Mouse (Mus musculus) right cerebral cortex, postnatal 25 days (tissue): ENCODE data around the gene Sox15.
A peak's percentile ranks its signal among the peaks of the same experiment; 100 is the strongest.
"Not testable (repeated sequence)": the region's sequence is repeated elsewhere in the genome, so short reads cannot be mapped to it uniquely, and the experiment has no call there.

Experiments used
- DNase-seq: peaks from one replicate; pipeline ENCODE4 v3.0.0; 2022

Sox15 gene

GRCm38 (mm10) chr11:69681314-69682208, 26.4 kb downstream of the Sox15 start, which contains the start of gene Senp3:
Gene Senp3, minus strand, starts transcription at chr11:69682084.
- peak; percentile 99 for DNase-seq

- DNase-seq = no peak
Observed at GRCm38 (mm10) chr11:69682209-69682839, 27.2 kb downstream of the Sox15 start.

- DNase-seq = peak; percentile 85
Observed at GRCm38 (mm10) chr11:69682840-69683533, 27.9 kb downstream of the Sox15 start.

GRCm38 (mm10) chr11:69683576-69683975, 28.5 kb downstream of the Sox15 start:
- DNase-seq = no peak

GRCm38 (mm10) chr11:69684128-69684745, 29.1 kb downstream of the Sox15 start:
- DNase-seq = no peak

GRCm38 (mm10) chr11:69684936-69685335, 29.8 kb downstream of the Sox15 start:
- DNase-seq = no peak

- peak; percentile 50 for DNase-seq
Observed at GRCm38 (mm10) chr11:69685526-69686148, 30.5 kb downstream of the Sox15 start, which contains the start of gene Tnfsf13. Gene Tnfsf13, minus strand, starts transcription at chr11:69685784.

GRCm38 (mm10) chr11:69686377-69686776, 31.3 kb downstream of the Sox15 start:
- no peak for DNase-seq

GRCm38 (mm10) chr11:69687061-69687460, 31.9 kb downstream of the Sox15 start:
- no peak for DNase-seq

GRCm38 (mm10) chr11:69689891-69690290, 34.8 kb downstream of the Sox15 start:
- DNase-seq = no peak

GRCm38 (mm10) chr11:69692196-69692811, 37.2 kb downstream of the Sox15 start:
- DNase-seq = no peak

- no peak for DNase-seq
Observed at GRCm38 (mm10) chr11:69692863-69693262, 37.7 kb downstream of the Sox15 start.

- DNase-seq = no peak
Observed at GRCm38 (mm10) chr11:69693421-69693965, 38.4 kb downstream of the Sox15 start.

GRCm38 (mm10) chr11:69695046-69695360, 39.9 kb downstream of the Sox15 start:
- DNase-seq = no peak

- DNase-seq = peak; percentile 53
Observed at GRCm38 (mm10) chr11:69695361-69696181, 40.5 kb downstream of the Sox15 start, which contains the start of the genes Tnfsf12 and Tnfsfm13. Gene Tnfsf12, minus strand, starts transcription at chr11:69695849. Gene Tnfsfm13, minus strand, starts transcription at chr11:69696098.

- no peak for DNase-seq
Observed at GRCm38 (mm10) chr11:69697396-69697795, 42.3 kb downstream of the Sox15 start.

- no peak for DNase-seq
Observed at GRCm38 (mm10) chr11:69698574-69698973, 43.5 kb downstream of the Sox15 start.

GRCm38 (mm10) chr11:69699595-69699994, 44.5 kb downstream of the Sox15 start:
- DNase-seq = no peak

GRCm38 (mm10) chr11:69702886-69703285, 47.8 kb downstream of the Sox15 start:
- DNase-seq = not testable (repeated sequence)

- DNase-seq = not testable (repeated sequence)
Observed at GRCm38 (mm10) chr11:69703381-69703780, 48.3 kb downstream of the Sox15 start.
